Comparison of ENCODE assay signal across 23 mouse cellular contexts in the genomic region with DNA sequence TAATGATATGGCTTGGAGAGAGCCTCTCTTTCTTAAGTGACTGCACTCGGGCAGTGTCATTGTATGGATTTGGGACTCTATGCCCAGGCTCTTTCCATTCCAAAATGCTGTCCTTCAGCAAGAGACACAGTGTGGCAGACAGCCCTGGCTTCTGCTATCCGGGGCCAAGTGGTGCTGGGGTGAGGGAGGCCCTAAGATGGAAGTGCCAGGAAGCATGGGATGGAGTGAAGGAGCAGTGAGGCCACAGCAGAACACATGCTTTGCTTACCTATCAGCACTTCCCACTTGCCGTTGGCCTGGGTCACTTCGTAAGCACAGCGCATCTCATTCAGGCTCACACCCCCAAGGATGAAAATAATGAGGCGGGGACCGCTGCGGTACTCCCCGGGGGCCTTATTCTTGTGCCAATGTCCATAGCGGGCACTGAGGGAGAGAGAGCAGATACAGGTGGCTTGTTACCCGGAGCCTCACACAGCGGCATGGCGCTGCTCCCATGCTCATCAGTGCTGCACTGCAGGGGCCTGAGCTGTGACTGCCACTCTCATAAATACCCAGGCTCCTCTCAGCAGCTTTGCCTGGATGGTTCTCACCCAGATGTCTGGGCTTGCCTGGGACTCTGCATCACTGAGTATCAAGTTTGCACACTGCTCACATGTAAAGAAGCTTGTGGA. TPM values are rescaled to one million over a fixed set of nuclear protein-coding genes. Genes with fewer than 3 reads are reported as not detected.
"Had no signal": no experiment of that assay in that cellular context is flagged by ENCODE, and none has a peak within 500 bp of the region (broad histone marks: within the 10 kb centered on the region; RNA-seq: fewer than 3 reads in every experiment).

No protein-coding gene starts in this region.

- H3K27ac ChIP-seq: kidney, embryonic 15.5 days; limb, embryonic 12.5 days; limb, embryonic 15.5 days; liver, embryonic 14.5 days; macrophage; midbrain, embryonic 12.5 days; neural tube, embryonic 15.5 days; stomach, postnatal 0 days had no signal

- H3K9me3 ChIP-seq: kidney, embryonic 15.5 days; limb, embryonic 12.5 days; limb, embryonic 15.5 days; midbrain, embryonic 12.5 days; neural tube, embryonic 15.5 days had no signal

- H3K27me3 ChIP-seq: kidney, embryonic 15.5 days; limb, embryonic 12.5 days; limb, embryonic 15.5 days; midbrain, embryonic 12.5 days; neural tube, embryonic 15.5 days had no signal

- H3K4me1 ChIP-seq: kidney, embryonic 15.5 days; limb, embryonic 12.5 days; limb, embryonic 15.5 days; midbrain, embryonic 12.5 days; neural tube, embryonic 15.5 days had no signal

- H3K4me3 ChIP-seq: kidney, embryonic 15.5 days; limb, embryonic 12.5 days; limb, embryonic 15.5 days; midbrain, embryonic 12.5 days; myocyte; neural tube, embryonic 15.5 days had no signal

- ATAC-seq: liver, postnatal 0 days; lung, postnatal 0 days; midbrain, embryonic 16.5 days had no signal

- H3K9ac ChIP-seq: kidney, embryonic 15.5 days; limb, embryonic 12.5 days; limb, embryonic 15.5 days; liver, embryonic 14.5 days; liver, postnatal 0 days; lung, embryonic 14.5 days; midbrain, embryonic 12.5 days; neural tube, embryonic 15.5 days had no signal

- H3K4me2 ChIP-seq: kidney, embryonic 15.5 days; limb, embryonic 12.5 days; limb, embryonic 15.5 days; liver, embryonic 11.5 days; lung, embryonic 14.5 days; midbrain, embryonic 12.5 days; neural tube, embryonic 15.5 days had no signal

- DNase-seq: kidney, postnatal 10 days; kidney, postnatal 36 days; left cerebral cortex, postnatal 4 days; liver, postnatal 0 days; lung, embryonic 14.5 days; right cerebral cortex, adult 18-20 months; right cerebral cortex, postnatal 14 days; right cerebral cortex, postnatal 4 days; thymus, adult 2 months; thymus, postnatal 14 days had no signal

RNA-seq across cellular contexts. Expression of a gene that starts 11.7 kb away (rescaled TPM):
- polyA plus RNA-seq: liver, embryonic 14.5 days; liver, postnatal 0 days; macrophage; neural tube, embryonic 11.5 days had no signal

RNA-seq across cellular contexts. Expression of a gene that starts 20.4 kb away (rescaled TPM):
- polyA plus RNA-seq: macrophage had no signal
